Mouse (Mus musculus) erythroblast, adult 5-6 weeks (primary cell): ENCODE results near the gene Mcm2. TPM values are rescaled to one million over a fixed set of nuclear protein-coding genes. Genes with fewer than 3 reads are reported as not detected.

Experiments used
- ATAC-seq: replicated peaks from 2 replicates; pipeline ENCODE4 v1.8.0; 2016; ENCODE audit warnings: moderate number of reproducible peaks, mild to moderate bottlenecking, moderate TSS enrichment, inconsistent platforms; ENCODE audit not compliant: poor library complexity, low FRiP score, severe bottlenecking
- total RNA-seq, 2 experiments: library from RNA; stranded (forward) in 1 of 2; stranded (reverse) in 1 of 2; fragments of 150-400 nt in 1 of 2; fragments of 200-764, 138-1000 nt in 1 of 2; gene quantifications; 2 replicates each; pipeline versions ENCODE4 v1.2.3 to v1.2.4; 2015 to 2017; ENCODE audit warnings: low replicate concordance in 2 of 2

Gene Mcm2
- total RNA-seq, 2 experiments from 2014 or later = 30.6 to 78.5 TPM

- ATAC-seq = no peak
These were observed 40.8 kb downstream of the Mcm2 start for GRCm38 (mm10) chr6:88857830-88858229.

GRCm38 (mm10) chr6:88857249-88857648 is 41.3 kb downstream of the Mcm2 start:
- no peak for ATAC-seq

- ATAC-seq = peak; percentile 72
These were observed 42.9 kb downstream of the Mcm2 start for GRCm38 (mm10) chr6:88855636-88856035.

DNA sequence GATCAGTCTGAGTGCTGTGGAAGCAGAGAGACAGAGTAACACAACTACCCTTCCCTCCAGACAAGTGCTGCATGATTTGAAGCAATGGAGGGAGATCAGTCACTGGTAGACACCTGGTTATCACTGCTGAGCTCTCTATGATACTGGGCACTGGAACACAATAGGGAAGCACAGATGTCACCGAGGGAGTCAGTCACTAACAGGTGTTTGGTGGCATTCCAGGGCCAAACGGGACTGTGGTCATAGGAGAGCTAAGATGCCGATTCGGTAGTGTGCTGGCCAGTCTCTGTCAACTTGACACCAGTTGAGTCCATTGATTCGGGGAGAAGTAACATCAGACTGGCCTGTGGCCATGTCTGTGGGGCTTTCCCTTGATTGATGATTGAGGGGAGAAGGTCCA is 44.1 kb downstream of the Mcm2 start:
- ATAC-seq = no peak

- ATAC-seq = no peak
These were observed 48.5 kb downstream of the Mcm2 start for GRCm38 (mm10) chr6:88850034-88850433.

DNA sequence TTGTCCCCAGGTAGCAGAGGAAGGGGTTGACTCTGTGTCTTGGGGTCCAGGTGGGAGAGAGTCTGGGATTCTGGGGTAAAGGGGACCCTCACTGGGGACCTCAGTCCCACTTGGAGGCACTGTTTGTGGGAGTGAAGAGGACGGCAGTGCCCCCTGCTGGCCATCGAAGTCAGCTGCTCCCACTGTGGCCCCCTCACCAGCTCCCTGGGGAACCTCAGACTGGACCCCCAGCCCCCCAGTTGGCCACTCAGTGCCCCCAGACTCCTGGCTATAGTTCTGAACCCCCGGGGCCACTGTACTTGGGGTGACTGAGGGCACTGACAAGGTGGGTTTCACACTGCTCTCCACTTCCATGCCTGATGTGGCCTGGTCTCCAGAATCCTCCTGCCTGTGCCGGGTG is 49.3 kb downstream of the Mcm2 start:
- ATAC-seq = peak; percentile 67

DNA sequence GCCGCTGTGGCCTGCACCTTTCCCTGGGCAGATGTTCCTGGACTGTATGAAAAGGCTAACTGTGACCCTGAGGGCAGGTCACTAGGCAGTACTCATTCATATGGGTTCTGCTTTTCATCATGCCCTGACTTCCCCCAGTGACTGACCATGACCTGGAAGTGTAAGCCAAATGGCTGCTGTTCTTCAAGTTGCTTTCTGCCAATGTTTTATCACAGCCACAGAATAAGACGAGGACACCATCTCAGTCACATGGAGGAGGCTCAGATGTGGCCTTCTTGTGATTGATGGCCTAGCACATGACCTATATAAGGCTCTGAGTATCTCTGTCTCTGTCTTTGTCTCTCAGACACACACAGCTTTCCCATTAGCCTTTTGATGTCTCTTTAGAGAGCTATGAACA is 51.0 kb downstream of the Mcm2 start:
- ATAC-seq = no peak

DNA sequence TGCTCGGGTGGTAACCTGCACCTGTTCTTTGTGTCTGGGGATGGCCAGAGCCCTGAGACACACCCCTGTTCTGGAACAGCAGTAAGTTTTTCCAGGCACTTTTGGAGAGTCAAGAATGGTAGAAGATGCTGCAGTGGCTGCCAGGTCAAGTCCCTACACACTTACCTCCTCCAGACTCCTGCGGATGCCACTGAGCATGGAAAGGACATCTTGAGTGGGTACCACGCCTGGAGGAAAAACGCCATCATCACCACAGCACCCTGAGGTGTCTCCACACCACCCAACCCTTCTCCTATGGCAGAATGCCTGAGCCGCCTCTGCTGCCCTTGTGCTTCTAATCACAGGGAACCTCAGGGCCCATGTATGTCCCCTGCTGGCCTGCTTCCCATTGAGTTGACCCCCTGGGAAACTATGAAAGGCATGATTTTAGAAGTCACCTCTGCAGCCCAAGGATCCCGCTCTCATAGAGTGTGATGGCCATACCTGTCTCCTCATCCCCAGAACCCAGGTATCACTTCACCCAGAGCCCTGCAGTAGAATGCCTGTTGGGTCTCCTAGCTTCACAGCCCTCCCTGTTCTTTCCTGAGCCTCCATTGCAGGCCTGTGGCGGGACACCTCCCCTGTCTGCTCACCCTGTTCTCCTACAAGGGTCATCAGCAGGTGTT is 53.5 kb downstream of the Mcm2 start:
- no peak for ATAC-seq

GRCm38 (mm10) chr6:88843781-88844725 is 54.5 kb downstream of the Mcm2 start:
- no peak for ATAC-seq

- no peak for ATAC-seq
These were observed 55.3 kb downstream of the Mcm2 start for GRCm38 (mm10) chr6:88843241-88843640.

- no peak for ATAC-seq
These were observed 55.8 kb downstream of the Mcm2 start for GRCm38 (mm10) chr6:88842731-88843151.

DNA sequence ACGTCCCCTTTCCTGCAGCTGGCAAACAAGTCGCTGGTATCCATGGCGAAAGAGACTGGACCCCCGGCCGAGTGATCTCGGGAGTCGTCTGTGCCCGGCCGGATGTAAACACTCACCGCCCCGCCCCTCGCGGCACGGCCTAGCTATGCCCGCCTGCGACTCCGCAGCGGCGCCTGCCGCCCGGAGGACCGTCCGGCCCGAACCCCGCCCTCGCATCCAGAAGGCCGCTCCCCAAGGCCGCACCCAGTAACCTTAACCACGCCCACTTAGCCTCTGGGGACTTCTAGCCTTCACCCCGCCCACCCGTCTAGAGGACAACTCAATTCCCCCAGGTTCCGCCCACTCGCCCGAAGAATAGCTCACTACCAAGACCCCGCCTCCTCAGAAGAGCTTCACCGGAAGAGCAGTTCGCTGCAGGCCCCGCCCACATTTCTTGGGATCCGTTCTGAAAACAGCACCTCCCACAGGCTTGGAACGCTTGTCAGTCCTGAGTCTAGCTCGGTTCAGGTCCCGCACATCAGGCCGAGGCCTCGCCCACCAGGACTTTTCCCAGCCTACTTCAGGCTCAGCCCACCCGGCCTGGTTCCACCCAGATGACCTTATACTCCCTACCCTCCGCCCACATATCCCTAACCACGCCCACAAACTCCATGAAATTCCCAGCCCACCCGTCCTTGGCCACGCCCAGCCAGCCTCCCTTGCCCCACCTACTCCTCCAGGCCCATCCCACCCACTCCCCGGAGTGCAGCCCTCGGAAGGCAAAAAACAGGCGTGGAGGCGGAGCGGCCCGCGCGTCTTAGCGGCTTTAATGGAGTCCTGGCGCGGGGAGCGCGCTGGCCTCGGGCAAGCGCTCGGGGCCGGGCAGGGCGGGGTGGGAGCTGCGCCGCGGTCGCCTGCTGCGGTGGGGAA is 56.5 kb downstream of the Mcm2 start, which contains the start of gene Abtb1:
TSS of gene Abtb1 (minus strand) at position 204 of the 909 bp plus-strand sequence.
- ATAC-seq = peak; percentile 76

GRCm38 (mm10) chr6:88841514-88841780 is 57.1 kb downstream of the Mcm2 start:
- peak; percentile 40 for ATAC-seq

DNA sequence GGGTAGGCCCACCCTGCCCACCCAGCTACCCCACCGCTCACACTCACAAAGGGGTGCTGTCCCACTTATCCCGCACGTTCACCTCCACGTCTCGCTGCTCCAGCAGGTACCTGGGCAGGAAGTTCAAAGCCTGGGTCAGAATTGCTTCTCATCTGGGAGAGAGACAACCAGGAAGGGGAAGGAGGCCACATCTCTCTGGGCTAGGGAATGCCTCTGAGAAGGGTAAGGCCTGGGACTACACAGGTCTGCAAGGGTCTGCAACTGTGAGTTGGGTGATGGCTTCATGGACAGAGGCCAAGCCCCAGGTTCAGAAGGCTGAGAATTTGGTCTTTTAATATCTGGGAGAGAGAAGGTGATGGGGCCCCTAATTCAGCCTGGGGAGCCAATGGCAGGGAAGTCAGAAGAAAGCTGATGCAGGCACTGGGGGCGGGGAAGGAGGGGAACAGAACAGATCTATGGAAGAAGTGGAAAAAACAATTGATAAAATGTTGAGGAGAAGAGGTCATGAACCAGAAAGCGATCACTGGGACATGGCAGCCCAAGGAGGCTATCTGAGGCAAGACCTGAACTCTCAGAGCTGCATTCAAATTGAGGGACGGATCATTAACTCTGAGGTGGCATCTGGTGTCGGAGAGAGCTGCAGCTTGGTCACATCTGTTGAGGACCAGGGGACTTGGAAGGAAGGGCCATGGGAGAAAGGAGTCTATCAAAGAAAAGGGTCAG is 57.6 kb downstream of the Mcm2 start:
- ATAC-seq = no peak

DNA sequence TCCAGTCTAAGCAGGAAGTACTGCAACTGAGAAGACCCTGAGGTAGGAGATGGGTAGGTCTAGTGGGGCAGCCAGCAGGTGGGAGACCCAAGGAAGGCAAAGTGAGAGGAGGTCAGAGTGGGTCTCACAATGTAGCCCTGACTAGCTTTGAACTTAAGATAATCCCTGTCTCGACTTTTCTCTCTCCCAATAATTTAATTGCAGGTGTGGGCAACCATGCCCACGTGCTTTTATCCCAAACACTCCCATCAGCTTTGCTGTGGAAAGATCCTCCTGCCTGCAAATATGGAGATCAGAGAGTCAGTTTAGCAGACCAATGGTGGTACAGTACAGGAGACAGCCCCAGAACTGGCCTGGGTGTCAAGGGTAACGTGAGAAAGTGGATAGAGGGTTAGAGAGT is 58.4 kb downstream of the Mcm2 start:
- no peak for ATAC-seq

DNA sequence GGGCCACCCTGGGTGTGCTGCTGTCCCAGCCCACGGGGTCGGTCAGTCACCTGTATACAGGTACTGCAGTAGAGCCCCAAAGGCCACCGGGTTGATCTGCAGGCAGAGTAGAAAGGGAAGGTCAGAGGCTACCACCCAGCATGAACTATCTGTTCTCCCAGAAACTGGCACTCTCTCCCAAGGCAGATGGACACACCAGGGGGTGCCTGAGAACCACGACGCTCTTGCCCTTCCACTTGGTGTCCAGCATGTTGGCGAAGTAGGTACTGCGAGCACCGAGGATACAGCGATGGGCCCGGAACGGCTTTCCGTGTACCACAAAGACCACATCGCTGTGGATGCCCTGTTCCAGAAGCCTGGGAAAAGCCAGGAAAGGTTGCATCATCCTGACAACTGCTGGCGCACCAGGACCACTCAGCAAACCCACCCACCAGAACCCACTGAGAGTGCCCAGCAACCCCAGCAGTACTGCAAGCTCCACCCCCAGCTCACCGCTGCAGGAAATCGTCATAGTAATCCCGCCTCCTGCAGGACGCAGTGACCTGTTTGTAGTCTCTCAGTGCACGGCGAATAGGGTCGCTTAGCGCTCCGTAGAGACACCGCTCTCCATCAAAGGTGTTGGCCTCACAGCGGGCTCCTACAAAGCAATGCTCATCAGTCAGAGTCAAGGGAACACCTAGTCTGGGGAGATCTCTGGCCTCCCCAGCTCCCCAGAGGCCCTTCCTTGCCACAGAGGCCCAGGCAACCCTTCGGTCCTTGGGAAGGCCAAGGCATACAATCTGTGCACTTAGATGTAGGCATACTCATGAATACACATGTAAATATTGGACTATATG is 59.2 kb downstream of the Mcm2 start:
- no peak for ATAC-seq

DNA sequence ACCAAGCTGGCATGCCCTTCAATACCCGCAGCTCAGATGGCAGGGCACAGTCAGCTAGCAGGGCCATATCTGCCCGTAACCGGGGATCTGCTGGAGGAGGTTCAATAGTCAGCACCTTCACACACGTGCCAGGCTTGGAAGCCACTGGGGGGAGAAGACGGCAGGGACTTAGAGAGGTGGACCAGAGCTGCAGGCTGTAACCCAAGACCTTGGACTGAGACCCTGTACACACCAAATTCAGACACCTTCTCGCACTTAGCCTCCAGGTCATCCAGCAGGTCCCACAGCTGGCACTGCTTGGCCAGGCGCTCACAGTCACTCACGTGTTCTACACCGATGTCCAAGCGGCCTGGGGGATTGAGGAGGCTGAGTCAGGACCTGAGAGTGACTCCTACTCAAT is 60.0 kb downstream of the Mcm2 start:
- no peak for ATAC-seq

GRCm38 (mm10) chr6:88837999-88838398 is 60.6 kb downstream of the Mcm2 start:
- ATAC-seq = no peak
